ENCODE assay signal across 16 mouse cellular contexts in genomic region chr5:31566457-31566856, GRCm38 (mm10).
"Had no signal": no experiment of that assay in that cellular context is flagged by ENCODE, and none has a peak within 500 bp of the region (broad histone marks: within the 10 kb centered on the region; RNA-seq: fewer than 3 reads in every experiment).

No protein-coding gene starts in this region.

- H3K9ac ChIP-seq: liver, embryonic 15.5 days; midbrain, embryonic 13.5 days; neural tube, embryonic 13.5 days; stomach, embryonic 15.5 days had no signal

- ATAC-seq: intestine, postnatal 0 days; lung, postnatal 0 days; midbrain, embryonic 13.5 days had no signal

- H3K4me3 ChIP-seq: left cerebral cortex, adult 2 months; limb, embryonic 10.5 days; liver, embryonic 15.5 days; midbrain, embryonic 13.5 days; neural tube, embryonic 13.5 days; stomach, embryonic 15.5 days had no signal

- H3K9me3 ChIP-seq: limb, embryonic 10.5 days; liver, embryonic 15.5 days; midbrain, embryonic 13.5 days; neural tube, embryonic 13.5 days; stomach, embryonic 15.5 days had no signal

- H3K36me3 ChIP-seq: liver, embryonic 15.5 days; neural tube, embryonic 13.5 days; stomach, embryonic 15.5 days had no signal

- H3K4me2 ChIP-seq: liver, embryonic 11.5 days; liver, embryonic 15.5 days; midbrain, embryonic 13.5 days; neural tube, embryonic 13.5 days; stomach, embryonic 15.5 days had no signal

- H3K27ac ChIP-seq: kidney, postnatal 0 days; left cerebral cortex, adult 2 months; limb, embryonic 10.5 days; liver, embryonic 15.5 days; midbrain, embryonic 13.5 days; neural tube, embryonic 13.5 days; stomach, embryonic 15.5 days had no signal

- H3K27me3 ChIP-seq: liver, embryonic 15.5 days; midbrain, embryonic 13.5 days; neural tube, embryonic 13.5 days; stomach, embryonic 15.5 days had no signal

- DNase-seq: kidney, postnatal 4 days; lung, adult 2 months; lung, postnatal 36 days; right cerebral cortex, postnatal 14 days; thymus, adult 2 months; thymus, postnatal 25 days had no signal
